ENCODE assay signal across 14 mouse cellular contexts in the genomic region with DNA sequence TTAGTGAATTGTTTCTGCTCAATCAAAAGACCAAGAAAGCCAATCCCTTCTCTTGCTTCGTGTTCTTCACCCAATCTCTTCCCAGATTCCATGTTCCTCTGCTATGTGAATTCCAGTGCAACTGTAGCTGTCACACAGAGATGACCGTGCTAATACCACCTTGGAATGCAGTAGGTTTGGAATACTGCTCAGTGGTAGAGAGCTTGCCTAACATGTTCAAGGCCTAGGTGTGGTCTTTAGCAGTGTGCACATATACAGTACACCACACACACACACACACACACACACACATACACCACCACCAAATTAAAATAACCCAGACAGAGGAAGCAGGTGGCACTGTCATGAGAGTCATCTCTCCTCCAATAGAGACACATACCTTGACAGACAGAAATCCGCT.
DNase-seq lines count a peak whose midpoint lies in the region; ATAC-seq and TF ChIP-seq lines count a peak whose summit lies in the region.
"Had no signal": no experiment of that assay in that cellular context is flagged by ENCODE, and none has a peak within 500 bp of the region (broad histone marks: within the 10 kb centered on the region; RNA-seq: fewer than 3 reads in every experiment).

No protein-coding gene starts in this region.

- no peak overlapping the region for H3K27ac ChIP-seq in forebrain, embryonic 10.5 days
- H3K27ac ChIP-seq in forebrain, postnatal 0 days (ENCODE audit: low read depth, low read length) = no peak overlapping the region
- no peak overlapping the region for H3K27ac ChIP-seq in hindbrain, embryonic 16.5 days (ENCODE audit: low read depth, low read length)
- no peak overlapping the region for H3K27ac ChIP-seq in hindbrain, embryonic 10.5 days
- H3K27ac ChIP-seq in midbrain, embryonic 13.5 days = no peak overlapping the region
- H3K27ac ChIP-seq in midbrain, postnatal 0 days (ENCODE audit: low read depth, low read length) = no peak overlapping the region
- no peak overlapping the region for H3K27ac ChIP-seq in forebrain, embryonic 15.5 days (replicated peaks)
- H3K27ac ChIP-seq: embryonic facial prominence, embryonic 15.5 days; gastrocnemius, adult 2 months; hindbrain, embryonic 12.5 days had no signal

- no peaks in the 10 kb centered on the region for H3K9me3 ChIP-seq in forebrain, embryonic 10.5 days
- no peaks in the 10 kb centered on the region for H3K9me3 ChIP-seq in forebrain, postnatal 0 days (ENCODE audit: low read length)
- no peaks in the 10 kb centered on the region for H3K9me3 ChIP-seq in hindbrain, embryonic 16.5 days (ENCODE audit: control insufficient read depth, low read length)
- H3K9me3 ChIP-seq in hindbrain, embryonic 10.5 days = no peaks in the 10 kb centered on the region
- H3K9me3 ChIP-seq in midbrain, embryonic 13.5 days = no peaks in the 10 kb centered on the region
- no peaks in the 10 kb centered on the region for H3K9me3 ChIP-seq in midbrain, postnatal 0 days (ENCODE audit: low read length)
- no peaks in the 10 kb centered on the region for H3K9me3 ChIP-seq in forebrain, embryonic 15.5 days
- H3K9me3 ChIP-seq: embryonic facial prominence, embryonic 15.5 days; G1E; heart, embryonic 12.5 days; hindbrain, embryonic 12.5 days had no signal

- H3K27me3 ChIP-seq in forebrain, embryonic 10.5 days (ENCODE audit: poor library complexity, severe bottlenecking) = no peaks in the 10 kb centered on the region
- no peaks in the 10 kb centered on the region for H3K27me3 ChIP-seq in forebrain, postnatal 0 days (ENCODE audit: insufficient read depth, low read length)
- H3K27me3 ChIP-seq in hindbrain, embryonic 16.5 days (replicated peaks; ENCODE audit: control insufficient read depth, insufficient read depth, low read length) = no peaks in the 10 kb centered on the region
- no peaks in the 10 kb centered on the region for H3K27me3 ChIP-seq in hindbrain, embryonic 10.5 days (ENCODE audit: insufficient read depth, poor library complexity, severe bottlenecking)
- peaks cover 5% of the 10 kb centered on the region; the same call in 1 of the 2 replicates for H3K27me3 ChIP-seq in midbrain, embryonic 13.5 days
- no peaks in the 10 kb centered on the region for H3K27me3 ChIP-seq in midbrain, postnatal 0 days (ENCODE audit: insufficient read depth, low read length)
- H3K27me3 ChIP-seq in forebrain, embryonic 15.5 days = no peaks in the 10 kb centered on the region
- H3K27me3 ChIP-seq: embryonic facial prominence, embryonic 15.5 days; heart, embryonic 12.5 days; hindbrain, embryonic 12.5 days had no signal

- WGBS in forebrain, embryonic 10.5 days = 78% methylated on average over 3 of the region's 3 CpGs
- WGBS in forebrain, postnatal 0 days = 57% methylated on average over 3 of the region's 3 CpGs
- 80% methylated on average over 3 of the region's 3 CpGs for WGBS in hindbrain, embryonic 16.5 days
- 86% methylated on average over 3 of the region's 3 CpGs for WGBS in hindbrain, embryonic 10.5 days
- WGBS in midbrain, embryonic 13.5 days = 78% methylated on average over 3 of the region's 3 CpGs
- 66% methylated on average over 3 of the region's 3 CpGs for WGBS in midbrain, postnatal 0 days
- 59% methylated on average over 3 of the region's 3 CpGs for WGBS in forebrain, embryonic 15.5 days

- no peaks in the 10 kb centered on the region for H3K36me3 ChIP-seq in forebrain, embryonic 10.5 days (replicated peaks)
- no peaks in the 10 kb centered on the region for H3K36me3 ChIP-seq in forebrain, postnatal 0 days (ENCODE audit: insufficient read depth)
- no peaks in the 10 kb centered on the region for H3K36me3 ChIP-seq in hindbrain, embryonic 16.5 days (ENCODE audit: control insufficient read depth, insufficient read depth, low read length)
- H3K36me3 ChIP-seq in hindbrain, embryonic 10.5 days = no peaks in the 10 kb centered on the region
- H3K36me3 ChIP-seq in midbrain, embryonic 13.5 days = no peaks in the 10 kb centered on the region
- H3K36me3 ChIP-seq in midbrain, postnatal 0 days (ENCODE audit: insufficient read depth, low read length) = no peaks in the 10 kb centered on the region
- no peaks in the 10 kb centered on the region for H3K36me3 ChIP-seq in forebrain, embryonic 15.5 days
- H3K36me3 ChIP-seq: embryonic facial prominence, embryonic 15.5 days; G1E; heart, embryonic 12.5 days; hindbrain, embryonic 12.5 days had no signal

- no peak for TF ChIP-seq CTCF in forebrain, postnatal 0 days (IDR thresholded peaks at IDR 0.05; ENCODE audit: low read depth)
- TF ChIP-seq CTCF in midbrain, postnatal 0 days (IDR thresholded peaks at IDR 0.05) = no peak

- DNase-seq in forebrain, embryonic 10.5 days (ENCODE audit: extremely low spot score, low spot score) = peak; percentile 12
- no peak for DNase-seq in forebrain, postnatal 0 days
- no peak for DNase-seq in hindbrain, embryonic 10.5 days (ENCODE audit: low spot score)
- no peak for DNase-seq in midbrain, postnatal 0 days (ENCODE audit: low spot score)
- DNase-seq: gastrocnemius, postnatal 25 days had no signal

- H3K4me3 ChIP-seq in forebrain, embryonic 10.5 days = no peak overlapping the region
- H3K4me3 ChIP-seq in forebrain, postnatal 0 days (ENCODE audit: low read depth, low read length) = no peak overlapping the region
- H3K4me3 ChIP-seq in hindbrain, embryonic 16.5 days (ENCODE audit: low read length) = no peak overlapping the region
- H3K4me3 ChIP-seq in hindbrain, embryonic 10.5 days = no peak overlapping the region
- no peak overlapping the region for H3K4me3 ChIP-seq in midbrain, embryonic 13.5 days (replicated peaks)
- no peak overlapping the region for H3K4me3 ChIP-seq in midbrain, postnatal 0 days (ENCODE audit: low read depth, low read length)
- H3K4me3 ChIP-seq in forebrain, embryonic 15.5 days = no peak overlapping the region
- H3K4me3 ChIP-seq: embryonic facial prominence, embryonic 15.5 days; erythroblast, embryonic 14.5 days; heart, embryonic 12.5 days; hindbrain, embryonic 12.5 days had no signal

- no peaks in the 10 kb centered on the region for H3K4me1 ChIP-seq in forebrain, embryonic 10.5 days
- no peaks in the 10 kb centered on the region for H3K4me1 ChIP-seq in forebrain, postnatal 0 days (ENCODE audit: insufficient read depth)
- H3K4me1 ChIP-seq in hindbrain, embryonic 16.5 days (ENCODE audit: control insufficient read depth, insufficient read depth, low read depth, low read length) = no peaks in the 10 kb centered on the region
- no peaks in the 10 kb centered on the region for H3K4me1 ChIP-seq in hindbrain, embryonic 10.5 days (replicated peaks)
- no peaks in the 10 kb centered on the region for H3K4me1 ChIP-seq in midbrain, embryonic 13.5 days (replicated peaks)
- H3K4me1 ChIP-seq in midbrain, postnatal 0 days (ENCODE audit: insufficient read depth, low read length) = no peaks in the 10 kb centered on the region
- H3K4me1 ChIP-seq in forebrain, embryonic 15.5 days = 0 out of 2 replicates have a peak, but pooled peaks cover 6% of the 10 kb centered on the region
- H3K4me1 ChIP-seq: heart, embryonic 12.5 days; hindbrain, embryonic 12.5 days had no signal

- ATAC-seq in forebrain, postnatal 0 days = no peak
- ATAC-seq in hindbrain, embryonic 16.5 days = 0 out of 2 replicates have a peak, but pooled peaks have one; percentile 43
- 0 out of 2 replicates have a peak, but pooled peaks have one; percentile 43 for ATAC-seq in midbrain, embryonic 13.5 days
- no peak for ATAC-seq in midbrain, postnatal 0 days (ENCODE audit: low FRiP score)
- ATAC-seq in forebrain, embryonic 15.5 days (replicated peaks) = peak; percentile 44; the same call in 1 of the 2 replicates

- no peak overlapping the region for H3K9ac ChIP-seq in forebrain, postnatal 0 days
- no peak overlapping the region for H3K9ac ChIP-seq in hindbrain, embryonic 16.5 days (ENCODE audit: low read depth, low read length)
- H3K9ac ChIP-seq in midbrain, embryonic 13.5 days (replicated peaks) = no peak overlapping the region
- no peak overlapping the region for H3K9ac ChIP-seq in midbrain, postnatal 0 days (replicated peaks; ENCODE audit: low read length, poor library complexity, severe bottlenecking)
- no peak overlapping the region for H3K9ac ChIP-seq in forebrain, embryonic 15.5 days (replicated peaks)
- H3K9ac ChIP-seq: embryonic facial prominence, embryonic 15.5 days; heart, embryonic 12.5 days; hindbrain, embryonic 12.5 days had no signal

- H3K4me2 ChIP-seq in forebrain, postnatal 0 days (ENCODE audit: low read depth) = no peak overlapping the region
- H3K4me2 ChIP-seq in hindbrain, embryonic 16.5 days (ENCODE audit: low read length) = no peak overlapping the region
- H3K4me2 ChIP-seq in midbrain, embryonic 13.5 days (replicated peaks) = no peak overlapping the region
- H3K4me2 ChIP-seq in midbrain, postnatal 0 days (ENCODE audit: low read depth, low read length, poor library complexity, severe bottlenecking) = no peak overlapping the region
- H3K4me2 ChIP-seq in forebrain, embryonic 15.5 days (replicated peaks) = no peak overlapping the region
- H3K4me2 ChIP-seq: embryonic facial prominence, embryonic 15.5 days; heart, embryonic 12.5 days; hindbrain, embryonic 12.5 days had no signal

Comparison
In these comparisons a context has a peak if more than half of its experiments do, and no peak if none do; other contexts are left out.
1. ATAC-seq: peak in hindbrain, embryonic 16.5 days (single experiment), midbrain, embryonic 13.5 days (single experiment) and forebrain, embryonic 15.5 days (single experiment); none in forebrain, postnatal 0 days (single experiment) and midbrain, postnatal 0 days (single experiment).